Mouse (Mus musculus): ENCODE results near the gene Ftl1.

- TF ChIP-seq MAX (IDR thresholded peaks at IDR 0.05; ENCODE audit: low read length): no peak
- no peak for TF ChIP-seq CHD1 (IDR thresholded peaks at IDR 0.05; ENCODE audit: low read depth, low read length)
- no peak for TF ChIP-seq EP300 (IDR thresholded peaks at IDR 0.05; ENCODE audit: low read depth in 1 of 2, low read length in 2 of 2)
- TF ChIP-seq CTCF (IDR thresholded peaks at IDR 0.05 in 2 of 3, conservative IDR thresholded peaks at IDR 0.05 in 1 of 3; ENCODE audit: control insufficient read depth in 1 of 3, insufficient read depth in 1 of 3, low read depth in 2 of 3, low read length in 3 of 3, poor library complexity in 1 of 3, severe bottlenecking in 1 of 3): no peak
- no peak for TF ChIP-seq NELFE (IDR thresholded peaks at IDR 0.05; ENCODE audit: low read depth, low read length)
- no peak for TF ChIP-seq ZNF384 (IDR thresholded peaks at IDR 0.05; ENCODE audit: low read depth, low read length)
- TF ChIP-seq ZC3H11A (IDR thresholded peaks at IDR 0.05; ENCODE audit: low read depth, low read length): no peak
- TF ChIP-seq POLR2AphosphoS2 (IDR thresholded peaks at IDR 0.05; ENCODE audit: low read length): no peak
- no peak for TF ChIP-seq USF1 (IDR thresholded peaks at IDR 0.05; ENCODE audit: low read depth, low read length)
- no peak for TF ChIP-seq E2F4 (IDR thresholded peaks at IDR 0.05; ENCODE audit: borderline replicate concordance, low read depth, low read length)
- TF ChIP-seq JUND (IDR thresholded peaks at IDR 0.05; ENCODE audit: low read depth, low read length): no peak
- no peak for TF ChIP-seq POLR2A (IDR thresholded peaks at IDR 0.05; ENCODE audit: control insufficient read depth in 1 of 2, insufficient read depth in 1 of 2, low read depth in 1 of 2, low read length in 2 of 2, poor library complexity in 1 of 2)
- no peak for TF ChIP-seq HCFC1 (IDR thresholded peaks at IDR 0.05; ENCODE audit: low read depth, low read length)
Measured at GRCm38 (mm10) chr7:45414740-45415224, 44.9 kb downstream of the Ftl1 start.
